Mouse (Mus musculus) adrenal gland, postnatal 14 days (tissue): Measurements from ENCODE around the gene Nat8f3. TPM values are rescaled to one million over a fixed set of nuclear protein-coding genes. Genes with fewer than 3 reads are reported as not detected.
A peak's percentile ranks its signal among the peaks of the same experiment; 100 is the strongest.
"Not testable (repeated sequence)": the region's sequence is repeated elsewhere in the genome, so short reads cannot be mapped to it uniquely, and the experiment has no call there.

Experiments used
- DNase-seq: peaks from one replicate; pipeline ENCODE4 v3.0.0; 2021; ENCODE audit warnings: mixed read lengths
- long read RNA-seq, 2 experiments: library from polyadenylated mRNA; stranded (forward); transcript quantifications; one replicate each; pipeline ENCODE4 v2.0.0; 2021
- microRNA-seq, 2 experiments: library from miRNA; unstranded; fragments of <30 nt; microRNA quantifications; one replicate each; pipeline ENCODE4 v1.2.0; 2021
- total RNA-seq: library from RNA; stranded (reverse); gene quantifications from 2 replicates; pipeline ENCODE4 v1.2.3, GENCODE M21; 2021

Nat8f3 gene
- 0.68 TPM in 1 of 2 replicates, not detected in the other for total RNA-seq
- long read RNA-seq, experiment 1, result 0 reads
- long read RNA-seq, experiment 2, result 0 reads

DNA sequence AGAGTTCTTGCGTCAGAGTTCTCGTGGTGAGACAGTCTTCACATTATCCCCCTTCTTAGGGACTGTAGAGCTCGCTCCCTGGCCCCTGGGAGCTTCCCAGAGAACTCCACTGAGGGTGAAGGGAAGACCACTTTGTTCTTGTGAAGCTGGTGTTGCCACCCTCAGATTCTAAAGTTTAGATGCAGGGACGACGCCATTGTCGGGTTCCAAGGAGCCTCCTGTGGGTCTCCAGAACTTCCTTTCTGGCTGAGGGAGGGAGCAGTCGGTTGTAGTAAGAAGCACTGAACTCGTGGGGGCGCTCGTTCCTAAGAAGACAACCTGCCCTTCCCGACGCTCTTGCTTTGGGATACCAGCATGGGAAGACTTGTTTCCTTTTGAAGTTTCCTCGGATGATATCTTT lies at the start of gene Nat8f3:
Nat8f3 (minus strand) TSS at position 223 of the 400 bp plus-strand sequence.
- peak; percentile 62 for DNase-seq

DNA sequence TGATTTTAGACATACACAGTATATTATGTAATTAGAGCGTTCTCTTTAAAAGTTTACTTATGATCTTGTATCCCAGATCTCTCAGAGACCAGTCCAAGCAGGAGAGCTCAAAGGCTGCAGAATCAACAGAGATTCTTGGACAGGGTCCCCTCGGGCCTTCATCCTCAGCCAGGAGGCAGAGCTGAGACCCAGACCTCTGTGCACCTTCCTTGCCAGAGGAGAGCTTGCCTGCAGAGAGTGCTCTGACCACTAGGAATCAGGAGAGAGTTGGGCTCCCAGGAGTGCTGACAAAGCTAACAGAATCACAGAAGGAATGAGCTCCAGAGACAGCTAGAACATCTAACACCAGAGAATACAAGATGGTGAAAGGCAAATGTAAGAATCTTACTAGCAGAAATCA lies 47.8 kb upstream of the Nat8f3 start:
- DNase-seq, result no peak

GRCm38 (mm10) chr6:85810942-85811537 lies 45.5 kb upstream of the Nat8f3 start:
- DNase-seq, result not testable (repeated sequence)

- not testable (repeated sequence) for DNase-seq
These were observed 45.0 kb upstream of the Nat8f3 start for GRCm38 (mm10) chr6:85810514-85810913.

- DNase-seq, result not testable (repeated sequence)
These were observed 44.2 kb upstream of the Nat8f3 start for GRCm38 (mm10) chr6:85809784-85810183.

DNA sequence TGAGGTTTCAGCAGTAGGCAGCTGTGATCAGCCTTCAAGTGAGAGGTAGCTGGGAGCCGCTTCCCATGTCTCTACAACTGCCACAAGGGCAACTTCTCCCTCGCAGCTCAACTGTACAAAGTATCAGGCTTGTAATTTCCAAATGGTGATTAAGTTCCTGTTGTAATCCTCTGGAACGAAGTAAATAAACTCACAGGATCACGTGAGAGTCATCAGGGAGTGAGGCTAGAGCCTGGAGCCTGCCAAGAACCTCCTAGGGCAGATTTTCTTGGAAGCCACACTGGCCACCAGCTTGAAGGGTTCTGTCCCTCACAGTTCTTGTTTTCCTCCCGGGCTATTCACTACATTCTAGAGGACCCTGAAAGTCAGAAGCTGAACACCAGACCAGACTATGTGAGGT lies 37.6 kb upstream of the Nat8f3 start:
- DNase-seq, result peak; percentile 9

- DNase-seq, result not testable (repeated sequence)
These were observed 2.2 kb downstream of the Nat8f3 start for GRCm38 (mm10) chr6:85763127-85764070.

DNA sequence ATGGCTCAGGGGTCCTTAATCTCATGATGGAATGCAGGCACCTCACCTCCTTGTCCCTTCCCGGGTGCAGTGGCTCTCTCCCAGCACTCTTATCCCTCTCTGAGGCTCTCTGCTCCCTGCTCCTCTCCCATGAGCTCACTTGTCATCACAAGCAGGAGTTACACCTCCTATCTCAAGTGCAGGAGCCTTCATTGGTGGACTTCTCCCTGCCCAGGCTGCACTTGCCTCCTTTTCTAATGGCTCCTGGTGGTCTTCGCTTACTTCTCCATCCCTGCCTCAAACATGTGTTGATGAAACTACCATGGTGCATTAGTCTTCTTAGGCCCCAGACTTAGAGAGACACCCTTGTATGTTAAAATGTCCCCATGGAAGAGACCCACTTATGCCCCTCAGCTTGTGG lies 2.9 kb downstream of the Nat8f3 start:
- not testable (repeated sequence) for DNase-seq

DNA sequence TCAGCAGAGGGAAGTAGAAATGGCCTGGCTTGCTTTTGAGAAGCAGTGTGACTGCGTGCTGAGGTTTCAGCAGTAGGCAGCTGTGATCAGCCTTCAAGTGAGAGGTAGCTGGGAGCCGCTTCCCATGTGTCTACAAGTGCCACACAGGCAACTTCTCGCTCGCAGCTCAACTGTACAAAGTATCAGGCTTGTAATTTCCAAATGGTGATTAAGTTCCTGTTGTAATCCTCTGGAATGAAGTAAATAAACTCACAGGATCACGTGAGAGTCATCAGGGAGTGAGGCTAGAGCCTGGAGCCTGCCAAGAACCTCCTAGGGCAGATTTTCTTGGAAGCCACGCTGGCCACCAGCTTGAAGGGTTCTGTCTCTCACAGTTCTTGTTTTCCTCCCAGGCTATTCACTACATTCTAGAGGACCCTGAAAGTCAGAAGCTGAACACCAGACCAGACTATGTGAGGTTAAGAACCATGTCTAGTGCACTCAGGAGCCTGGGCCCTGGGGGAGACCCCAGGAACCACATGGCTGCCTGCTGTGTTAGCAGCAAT lies 9.8 kb downstream of the Nat8f3 start:
- not testable (repeated sequence) for DNase-seq

DNA sequence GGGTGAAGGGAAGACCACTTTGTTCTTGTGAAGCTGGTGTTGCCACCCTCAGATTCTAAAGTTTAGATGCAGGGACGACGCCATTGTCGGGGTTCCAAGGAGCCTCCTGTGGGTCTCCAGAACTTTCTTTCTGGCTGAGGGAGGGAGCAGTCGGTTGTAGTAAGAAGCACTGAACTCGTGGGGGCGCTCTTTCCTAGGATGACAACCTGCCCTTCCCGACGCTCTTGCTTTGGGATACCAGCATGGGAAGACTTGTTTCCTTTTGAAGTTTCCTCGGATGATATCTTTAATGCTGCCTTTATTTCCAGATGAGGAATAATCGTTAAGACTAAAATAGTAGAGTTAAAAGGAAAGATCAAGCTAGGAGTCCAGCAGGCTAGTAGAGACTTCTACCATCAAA lies 52.4 kb downstream of the Nat8f3 start, which contains the start of gene Nat8f7:
Nat8f7 (minus strand) TSS at position 101 of the 400 bp plus-strand sequence.
- DNase-seq, result peak; percentile 6

GRCm38 (mm10) chr6:85709607-85710006 lies 55.9 kb downstream of the Nat8f3 start:
- DNase-seq, result not testable (repeated sequence)

- DNase-seq, result not testable (repeated sequence)
These were observed 56.3 kb downstream of the Nat8f3 start for GRCm38 (mm10) chr6:85709206-85709605.

DNA sequence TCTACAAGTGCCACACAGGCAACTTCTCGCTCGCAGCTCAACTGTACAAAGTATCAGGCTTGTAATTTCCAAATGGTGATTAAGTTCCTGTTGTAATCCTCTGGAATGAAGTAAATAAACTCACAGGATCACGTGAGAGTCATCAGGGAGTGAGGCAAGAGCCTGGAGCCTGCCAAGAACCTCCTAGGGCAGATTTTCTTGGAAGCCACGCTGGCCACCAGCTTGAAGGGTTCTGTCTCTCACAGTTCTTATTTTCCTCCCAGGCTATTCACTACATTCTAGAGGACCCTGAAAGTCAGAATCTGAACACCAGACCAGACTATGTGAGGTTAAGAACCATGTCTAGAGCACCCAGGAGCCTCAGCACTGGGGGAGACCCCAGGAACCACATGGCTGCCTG lies 63.6 kb downstream of the Nat8f3 start:
- peak; percentile 72 for DNase-seq

Small RNA genes within 50 kb of the gene (microRNA-seq; reads per million reads assigned to microRNA genes)
- gene Gm27317, result 0 reads per million in 2 experiments
- gene Mir6375, result 0 reads per million in 2 experiments

Other genes starting within 250 kb of the Nat8f3 start
- gene Alms1, start 178.2 kb downstream of the Nat8f3 start, total RNA-seq, result 7.1 and 8.2 TPM in 2 replicates
- gene Nat8f7, start 52.5 kb downstream of the Nat8f3 start, total RNA-seq, result 0.53 and 1.1 TPM in 2 replicates
- gene Nat8f6, start 55.2 kb upstream of the Nat8f3 start, total RNA-seq, result 0.41 and 0.45 TPM in 2 replicates
- gene Nat8f5, start 55.2 kb upstream of the Nat8f3 start, total RNA-seq, result 1.4 and 1.9 TPM in 2 replicates
- gene Nat8, start 66.3 kb upstream of the Nat8f3 start, total RNA-seq, result 1.6 TPM in 2 replicates
- gene Nat8f2, start 103.4 kb upstream of the Nat8f3 start, total RNA-seq, result 0.64 and 3.5 TPM in 2 replicates
- gene Nat8f4, start 139.1 kb upstream of the Nat8f3 start, total RNA-seq, result 6.1 and 7.9 TPM in 2 replicates
- 41.9 and 43.1 TPM in 2 replicates for gene Tprkb, start 146.1 kb upstream of the Nat8f3 start, total RNA-seq
- gene Nat8f1, start 149.9 kb upstream of the Nat8f3 start, total RNA-seq, result 23.5 and 47.2 TPM in 2 replicates
- 115 and 124 TPM in 2 replicates for gene Dusp11, start 195.9 kb upstream of the Nat8f3 start, total RNA-seq